Mouse (Mus musculus): ENCODE results near the gene Mcam.

Gene Mcam

GRCm38 (mm10) chr9:44135731-44136411 is 1.6 kb downstream of the Mcam start:
- DNase-seq (ENCODE audit: low read depth, low spot score) = no peak

- DNase-seq (ENCODE audit: low read depth, low spot score) = no peak
Measured at GRCm38 (mm10) chr9:44137846-44138245, 3.6 kb downstream of the Mcam start.

- DNase-seq (ENCODE audit: low read depth, low spot score) = no peak
Measured at GRCm38 (mm10) chr9:44141951-44142350, 7.7 kb downstream of the Mcam start.

GRCm38 (mm10) chr9:44143421-44143820 is 9.2 kb downstream of the Mcam start:
- DNase-seq (ENCODE audit: low read depth, low spot score) = no peak

- no peak for DNase-seq (ENCODE audit: low read depth, low spot score)
Measured at GRCm38 (mm10) chr9:44144023-44144717, 9.9 kb downstream of the Mcam start.

GRCm38 (mm10) chr9:44144718-44145060 is 10.4 kb downstream of the Mcam start:
- DNase-seq (ENCODE audit: low read depth, low spot score) = no peak

GRCm38 (mm10) chr9:44147290-44147689 is 13.0 kb downstream of the Mcam start:
- no peak for DNase-seq (ENCODE audit: low read depth, low spot score)

- no peak for DNase-seq (ENCODE audit: low read depth, low spot score)
Measured at GRCm38 (mm10) chr9:44159886-44160285, 25.6 kb downstream of the Mcam start.

- no peak for DNase-seq (ENCODE audit: low read depth, low spot score)
Measured at GRCm38 (mm10) chr9:44168931-44169330, 34.7 kb downstream of the Mcam start.

GRCm38 (mm10) chr9:44170691-44171151 is 36.5 kb downstream of the Mcam start:
- DNase-seq (ENCODE audit: low read depth, low spot score) = no peak

- no peak for DNase-seq (ENCODE audit: low read depth, low spot score)
Measured at GRCm38 (mm10) chr9:44175556-44175955, 41.3 kb downstream of the Mcam start.

GRCm38 (mm10) chr9:44175957-44176356 is 41.7 kb downstream of the Mcam start:
- no peak for DNase-seq (ENCODE audit: low read depth, low spot score)

- DNase-seq (ENCODE audit: low read depth, low spot score) = no peak
Measured at GRCm38 (mm10) chr9:44177405-44177804, 43.1 kb downstream of the Mcam start.

- DNase-seq (ENCODE audit: low read depth, low spot score) = no peak
Measured at GRCm38 (mm10) chr9:44178389-44178788, 44.1 kb downstream of the Mcam start.

- no peak for DNase-seq (ENCODE audit: low read depth, low spot score)
Measured at GRCm38 (mm10) chr9:44178811-44179210, 44.5 kb downstream of the Mcam start.

GRCm38 (mm10) chr9:44181537-44181936 is 47.3 kb downstream of the Mcam start:
- no peak for DNase-seq (ENCODE audit: low read depth, low spot score)

GRCm38 (mm10) chr9:44182260-44182659 is 48.0 kb downstream of the Mcam start:
- no peak for DNase-seq (ENCODE audit: low read depth, low spot score)

GRCm38 (mm10) chr9:44188223-44188622 is 54.0 kb downstream of the Mcam start:
- no peak for DNase-seq (ENCODE audit: low read depth, low spot score)

GRCm38 (mm10) chr9:44191166-44191565 is 56.9 kb downstream of the Mcam start:
- no peak for DNase-seq (ENCODE audit: low read depth, low spot score)

- DNase-seq (ENCODE audit: low read depth, low spot score) = no peak
Measured at GRCm38 (mm10) chr9:44192312-44192711, 58.0 kb downstream of the Mcam start.
